Mouse (Mus musculus): ENCODE results near the gene Dnaja3.
"Not testable (repeated sequence)": the region's sequence is repeated elsewhere in the genome, so short reads cannot be mapped to it uniquely, and the experiment has no call there.

Dnaja3 gene

DNA sequence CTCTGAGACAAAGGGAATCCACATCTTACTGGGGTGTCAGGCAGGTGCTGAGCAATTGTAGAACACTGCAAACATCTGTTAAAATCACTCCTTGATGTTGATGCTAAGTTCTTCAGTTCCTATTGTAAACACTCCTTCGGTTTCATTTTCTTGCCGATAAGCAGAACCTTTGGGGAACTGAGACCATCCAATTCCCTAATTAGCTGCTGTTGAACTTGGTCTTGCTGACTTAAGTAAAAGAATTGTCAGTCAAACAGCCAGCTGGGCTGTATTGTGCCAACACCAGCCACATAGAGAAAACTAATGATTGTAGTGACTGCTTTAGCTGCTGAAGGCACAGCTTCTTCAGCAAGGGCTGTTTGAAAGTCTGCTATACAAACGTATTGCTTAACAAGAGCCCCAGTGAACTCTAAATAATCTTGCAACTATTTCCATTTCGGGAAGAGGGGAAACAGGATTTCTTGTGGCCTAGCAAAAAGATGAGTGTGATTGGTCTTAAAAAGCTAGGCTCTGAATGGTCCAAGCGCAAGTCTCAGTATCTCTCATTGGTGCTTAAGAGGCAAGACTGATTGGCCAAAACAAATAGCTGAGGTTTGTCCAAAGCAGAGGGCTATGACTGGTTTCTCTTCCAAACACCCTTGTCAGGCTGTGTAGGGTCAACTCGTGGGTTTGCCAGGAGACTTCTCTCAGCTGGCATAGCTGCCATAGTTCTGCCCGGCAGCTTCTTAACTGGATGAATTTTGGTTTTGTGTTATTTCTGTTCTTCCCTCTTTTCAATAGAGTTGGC lies 82.5 kb downstream of the Dnaja3 start:
- no peak for DNase-seq (ENCODE audit: low spot score in 2 of 2)

DNA sequence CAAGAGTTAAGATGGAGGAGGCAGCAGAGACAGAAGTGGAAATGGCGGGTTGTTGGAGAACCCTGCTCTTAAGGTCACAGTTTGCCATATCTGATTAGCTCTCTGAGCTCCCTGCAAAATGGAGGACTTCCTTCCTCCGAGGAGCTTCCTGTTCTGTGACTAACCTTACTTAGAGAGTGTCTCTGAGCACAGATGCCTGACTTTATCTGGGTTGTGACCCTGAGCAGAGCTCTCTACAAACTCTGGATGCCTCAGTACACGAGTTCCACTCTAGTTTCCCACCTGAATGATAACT lies 83.1 kb downstream of the Dnaja3 start:
- no peak for DNase-seq (ENCODE audit: low spot score in 2 of 2)

DNA sequence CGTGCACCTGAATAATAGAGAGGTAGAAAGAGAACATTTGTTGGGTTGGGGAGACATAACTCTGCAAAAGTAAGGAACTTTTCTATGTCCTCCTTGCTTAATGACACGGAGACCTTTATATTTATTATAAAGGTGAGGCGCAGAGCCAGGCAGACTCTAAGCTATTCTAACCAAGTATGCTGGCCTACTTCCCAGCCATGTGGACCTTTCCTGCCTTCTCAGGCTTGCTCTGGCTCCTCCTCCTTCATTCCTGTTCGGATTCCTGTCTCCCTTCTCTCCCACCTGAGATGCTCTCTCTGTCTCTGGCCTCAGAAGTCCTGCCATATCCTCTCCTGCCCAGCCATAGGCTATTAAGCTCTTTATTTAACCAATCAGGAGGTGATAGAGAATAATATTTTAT lies 85.5 kb downstream of the Dnaja3 start:
- DNase-seq (ENCODE audit: low spot score in 2 of 2) = no peak

GRCm38 (mm10) chr16:4725780-4726527 lies 86.2 kb downstream of the Dnaja3 start, which contains the start of gene Hmox2:
TSS of gene Hmox2 (plus strand) at chr16:4726361.
- peak; percentile 97 to 99 for DNase-seq (ENCODE audit: low spot score in 2 of 2)

- peak in 1 of 2 experiments; percentile 47 for DNase-seq (ENCODE audit: low spot score in 2 of 2)
These were observed 86.8 kb downstream of the Dnaja3 start for GRCm38 (mm10) chr16:4726528-4727128.

GRCm38 (mm10) chr16:4727526-4727925 lies 87.7 kb downstream of the Dnaja3 start:
- DNase-seq (ENCODE audit: low spot score in 2 of 2) = no peak

DNA sequence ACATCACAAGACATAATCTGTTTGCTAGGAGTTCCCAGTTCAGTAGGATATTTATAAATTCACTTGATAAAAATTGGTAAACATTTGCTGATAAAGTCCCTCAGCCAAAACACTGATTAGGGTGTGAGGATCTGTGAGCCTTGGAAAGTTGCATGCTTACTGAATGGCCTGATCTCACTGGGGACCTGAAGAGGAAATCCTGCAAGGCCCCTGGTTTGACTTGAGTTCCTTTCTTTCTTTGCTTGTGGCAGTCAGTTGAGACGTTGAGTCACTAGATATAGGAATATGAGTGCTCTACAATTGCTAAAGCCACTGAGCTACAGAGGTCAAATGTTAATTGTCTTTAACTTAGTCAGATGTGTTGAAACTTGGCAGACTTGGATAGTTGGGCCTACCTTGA lies 88.2 kb downstream of the Dnaja3 start:
- DNase-seq (ENCODE audit: low spot score in 2 of 2) = no peak

- no peak for DNase-seq (ENCODE audit: low spot score in 2 of 2)
These were observed 91.1 kb downstream of the Dnaja3 start for GRCm38 (mm10) chr16:4730776-4731358.

DNA sequence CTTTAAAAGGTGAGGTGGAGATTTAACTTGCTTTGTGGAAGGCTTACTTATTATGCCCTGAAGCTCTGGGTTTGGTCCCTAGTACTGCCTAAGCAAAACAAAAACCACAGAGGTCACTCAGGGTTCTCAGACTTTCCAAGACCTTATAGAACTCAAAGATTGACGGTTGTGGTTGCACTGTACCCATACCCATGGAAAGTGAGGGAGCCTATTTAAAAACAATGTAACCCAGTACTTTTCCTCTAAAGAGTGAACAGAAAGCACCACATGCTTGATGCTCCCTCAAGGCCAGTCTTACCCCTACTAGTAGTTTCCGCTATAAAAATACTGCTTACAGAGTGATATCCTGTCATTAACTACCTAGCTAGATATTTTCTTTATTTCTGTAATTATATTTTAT lies 96.5 kb downstream of the Dnaja3 start:
- no peak for DNase-seq (ENCODE audit: low spot score in 2 of 2)

DNA sequence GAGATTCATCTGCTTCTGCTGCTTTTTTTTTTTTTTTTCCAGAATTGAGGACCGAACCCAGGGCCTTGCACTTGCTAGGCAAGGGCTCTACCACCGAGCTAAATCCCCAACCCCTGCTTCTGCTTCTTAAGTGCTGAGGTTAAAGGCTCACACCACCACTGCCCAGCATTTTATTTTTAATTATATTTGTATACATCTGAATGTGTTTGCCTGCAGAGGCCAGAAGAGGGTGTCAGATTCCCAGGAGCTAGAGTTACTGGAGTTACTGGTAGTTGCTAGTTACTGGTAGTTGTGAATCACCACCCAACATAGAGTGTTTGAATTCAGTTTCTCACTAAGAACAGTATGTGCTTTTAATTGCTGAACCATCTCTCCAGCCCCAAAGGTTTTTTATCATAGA lies 100.2 kb downstream of the Dnaja3 start:
- DNase-seq (ENCODE audit: low spot score in 2 of 2) = no peak

- no peak for DNase-seq (ENCODE audit: low spot score in 2 of 2)
These were observed 102.4 kb downstream of the Dnaja3 start for GRCm38 (mm10) chr16:4742186-4742585.

DNA sequence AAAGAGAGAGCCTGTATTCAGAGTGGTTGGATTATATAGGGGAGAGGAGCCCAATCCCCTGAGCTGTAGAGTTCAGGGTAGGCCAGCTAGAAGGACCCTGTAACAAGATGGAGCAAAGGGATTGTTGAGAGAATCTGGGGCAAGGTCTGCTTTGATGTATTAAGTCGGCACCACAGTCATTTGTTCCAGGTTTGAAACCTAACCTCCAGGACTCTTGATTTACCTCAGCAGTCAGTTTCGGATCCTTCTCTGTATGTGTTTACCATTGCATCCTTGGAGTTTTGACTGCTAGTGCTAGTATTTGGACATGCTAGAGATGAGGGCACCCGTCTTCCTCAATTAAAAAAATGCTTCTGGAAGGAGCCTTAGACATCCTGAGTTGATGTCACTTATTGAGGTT lies 112.4 kb downstream of the Dnaja3 start:
- no peak for DNase-seq (ENCODE audit: low spot score in 2 of 2)

DNA sequence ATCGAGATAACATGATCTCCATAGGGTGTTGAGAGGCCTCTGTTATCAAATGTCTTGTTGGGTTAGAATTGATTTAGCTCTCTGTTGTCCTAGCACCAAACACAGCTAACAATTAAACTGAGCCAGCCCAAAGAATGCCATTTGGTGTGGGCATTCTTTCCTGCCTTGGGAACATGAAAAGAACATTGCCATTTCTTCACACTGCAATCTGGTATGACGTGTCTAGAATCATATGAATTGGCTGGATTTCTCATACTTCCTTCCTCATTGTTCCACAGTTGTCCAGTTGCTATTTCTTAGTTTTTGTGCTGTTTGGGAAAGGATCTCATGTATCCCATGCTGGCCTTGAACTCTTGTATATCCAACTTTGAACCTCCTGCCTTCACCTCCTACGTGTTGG lies 114.3 kb downstream of the Dnaja3 start:
- no peak for DNase-seq (ENCODE audit: low spot score in 2 of 2)

DNA sequence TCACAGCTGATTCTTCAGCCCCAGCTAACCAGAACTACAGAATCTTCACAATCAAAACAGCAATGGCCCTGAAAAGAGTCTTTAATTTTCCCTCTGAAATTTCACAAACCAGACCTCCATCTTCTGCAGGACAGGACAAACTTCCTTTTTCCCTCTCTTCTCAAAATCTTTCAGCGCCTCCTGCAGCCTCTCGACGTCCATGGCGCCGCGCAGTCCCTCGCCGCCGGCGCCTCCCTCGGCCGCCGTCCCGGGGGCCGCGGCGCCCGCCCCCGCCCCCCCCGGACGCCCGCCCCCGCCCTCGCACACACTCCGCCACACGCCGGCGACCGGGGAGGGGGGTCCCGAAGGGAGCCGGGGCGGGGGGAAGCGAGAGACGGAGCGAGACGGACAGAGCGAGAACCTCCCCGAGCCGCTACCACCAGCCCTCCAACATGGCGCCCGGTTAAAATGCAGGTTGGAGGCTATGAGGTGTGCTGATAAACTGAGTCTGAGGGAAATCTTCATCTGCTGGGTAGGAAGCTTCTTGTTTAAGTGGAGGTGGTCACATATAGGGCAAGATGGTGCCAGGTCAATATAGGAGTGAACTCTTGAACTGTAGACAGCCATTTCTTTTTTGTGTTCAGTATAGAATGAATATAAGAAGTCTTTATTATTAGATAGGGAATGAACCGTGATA lies 117.0 kb downstream of the Dnaja3 start:
- DNase-seq (ENCODE audit: low spot score in 2 of 2) = not testable (repeated sequence)
